Mouse (Mus musculus) liver, adult 2 months (tissue): ENCODE measurements around the gene Olfr924. TPM values are rescaled to one million over a fixed set of nuclear protein-coding genes. Genes with fewer than 3 reads are reported as not detected.

Source experiments
- DNase-seq: peaks from one replicate; pipeline ENCODE4 v3.0.0-alpha.2; 2011; ENCODE audit warnings: low read depth, low spot score; ENCODE audit errors: extremely low read depth
- H3K27ac ChIP-seq: fragments of 200-500 bp; replicated peaks from 2 replicates; pipeline ENCODE4 v1.5.1; 2012; ENCODE audit warnings: low read depth, mild to moderate bottlenecking, control low read depth, inconsistent platforms, low read length; ENCODE audit not compliant: insufficient read depth
- H3K27me3 ChIP-seq: fragments of 200-500 bp; 2 replicates; pipeline ENCODE4 v1.6.1; 2012; ENCODE audit warnings: mild to moderate bottlenecking, moderate library complexity, low read length, inconsistent platforms; ENCODE audit not compliant: control insufficient read depth, insufficient read depth
- H3K36me3 ChIP-seq: fragments of 200-500 bp; 2 replicates; pipeline ENCODE4 v1.6.1; 2012; ENCODE audit warnings: low read length, inconsistent platforms; ENCODE audit not compliant: control insufficient read depth, insufficient read depth
- H3K4me1 ChIP-seq: fragments of 200-500 bp; 2 replicates; pipeline ENCODE4 v1.6.1; 2011; ENCODE audit warnings: low read length; ENCODE audit not compliant: control insufficient read depth, insufficient read depth
- H3K4me3 ChIP-seq: fragments of 200-500 bp; 2 replicates; pipeline ENCODE4 v1.5.1; 2011; ENCODE audit warnings: low read depth, mild to moderate bottlenecking, control low read depth, low read length, moderate library complexity; ENCODE audit not compliant: insufficient read depth
- H3K79me2 ChIP-seq: fragments of 200-500 bp; 2 replicates; pipeline ENCODE4 v1.6.1; 2012; ENCODE audit warnings: inconsistent platforms, mild to moderate bottlenecking, low read length, moderate library complexity; ENCODE audit not compliant: control insufficient read depth, insufficient read depth
- H3K9ac ChIP-seq: fragments of 200-500 bp; 2 replicates; pipeline ENCODE4 v1.6.1; 2012; ENCODE audit warnings: low read depth, mild to moderate bottlenecking, control low read depth, inconsistent platforms, low read length
- CTCF ChIP-seq: fragments of 200-500 bp; IDR thresholded peaks from 2 replicates; pipeline ENCODE4 v1.5.1; 2011; ENCODE audit warnings: low read depth, low read length, control low read depth
- POLR2A ChIP-seq: fragments of 200-500 bp; IDR thresholded peaks from 2 replicates; pipeline ENCODE4 v1.6.1; 2011; ENCODE audit warnings: low read length, control low read depth; ENCODE audit not compliant: insufficient read depth; ENCODE audit errors: extremely low read depth
- WGBS: fragments of 180-500 bp; shearing (Covaris S2); methylation state at CpG from one replicate; pipeline ENCODE4 v1.1.7; 2018; 5-methylcytosine and 5-hydroxymethylcytosine counted together
- polyA plus RNA-seq: library from polyadenylated mRNA; depleted of rRNA; stranded (reverse); fragments of >200 nt; gene quantifications from 2 replicates; pipeline ENCODE4 v1.2.3, GENCODE M21; 2012; rRNA removed
- total RNA-seq: library from RNA; depleted of rRNA; stranded (reverse); fragments of >200 nt; gene quantifications from 2 replicates; pipeline ENCODE4 v1.2.3, GENCODE M21; 2014; rRNA removed

Olfr924 gene
- total RNA-seq (not detected in 2 replicates), polyA plus RNA-seq (not detected in 2 replicates)

DNA sequence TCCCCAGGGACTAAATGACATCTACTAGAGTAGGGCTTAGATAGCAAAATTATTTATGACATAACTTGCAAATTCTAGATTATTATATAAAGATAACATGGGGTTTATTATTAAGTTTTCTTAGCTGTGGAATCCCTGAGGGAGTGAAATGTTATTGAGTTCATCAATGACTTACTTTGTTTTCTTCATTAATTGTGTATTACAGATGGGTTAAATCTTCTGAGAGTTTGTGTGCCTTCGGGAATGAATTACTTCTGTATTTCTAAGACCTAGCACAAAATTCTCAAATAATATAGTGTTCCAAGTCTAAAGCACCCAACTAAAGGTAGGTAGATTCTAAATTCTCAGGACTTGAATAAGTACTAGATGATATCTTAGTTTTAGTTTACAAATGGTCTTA lies at the start of gene Olfr924:
TSS of gene Olfr924 (plus strand) at position 301 of the 400 bp plus-strand sequence.
- H3K4me3 ChIP-seq, result no peak within 1 kb of the TSS
- no peaks in the 10 kb centered on the region for H3K79me2 ChIP-seq
- no peak within 1 kb of the TSS for H3K9ac ChIP-seq
- H3K27me3 ChIP-seq, result no peaks in the 10 kb centered on the region
- TF ChIP-seq CTCF (no peak), POLR2A (no peak)
- no peak for DNase-seq
- WGBS, result 90% methylated on average over 1 of the region's 1 CpGs
- no peaks in the 10 kb centered on the region for H3K36me3 ChIP-seq
- H3K4me1 ChIP-seq, result no peaks in the 10 kb centered on the region
- no peak within 1 kb of the TSS for H3K27ac ChIP-seq

DNA sequence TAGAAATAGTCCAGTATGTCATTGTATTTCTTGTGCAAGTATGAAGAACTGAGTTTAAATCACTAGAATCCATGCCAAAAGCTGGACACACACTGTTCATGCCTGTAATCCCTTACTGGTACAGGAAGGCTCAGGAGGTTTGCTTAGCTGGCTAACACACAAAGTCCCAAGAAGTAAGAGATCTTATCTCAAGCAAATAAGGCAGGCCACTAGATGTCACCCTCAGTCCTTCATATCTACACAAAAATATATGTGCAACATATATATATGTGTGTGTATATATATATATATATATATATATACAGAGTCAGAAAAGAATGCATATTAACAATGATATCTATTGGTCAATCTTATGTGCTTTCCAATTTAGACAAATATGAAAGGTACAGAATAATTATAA lies 38.6 kb upstream of the Olfr924 start:
- no peak overlapping the region for H3K4me3 ChIP-seq
- no peak overlapping the region for H3K9ac ChIP-seq
- no peaks in the 10 kb centered on the region for H3K36me3 ChIP-seq
- no peak overlapping the region for H3K27ac ChIP-seq
- H3K79me2 ChIP-seq, result no peaks in the 10 kb centered on the region
- no peaks in the 10 kb centered on the region for H3K27me3 ChIP-seq
- TF ChIP-seq CTCF (no peak), POLR2A (no peak)
- DNase-seq, result no peak
- no peaks in the 10 kb centered on the region for H3K4me1 ChIP-seq

DNA sequence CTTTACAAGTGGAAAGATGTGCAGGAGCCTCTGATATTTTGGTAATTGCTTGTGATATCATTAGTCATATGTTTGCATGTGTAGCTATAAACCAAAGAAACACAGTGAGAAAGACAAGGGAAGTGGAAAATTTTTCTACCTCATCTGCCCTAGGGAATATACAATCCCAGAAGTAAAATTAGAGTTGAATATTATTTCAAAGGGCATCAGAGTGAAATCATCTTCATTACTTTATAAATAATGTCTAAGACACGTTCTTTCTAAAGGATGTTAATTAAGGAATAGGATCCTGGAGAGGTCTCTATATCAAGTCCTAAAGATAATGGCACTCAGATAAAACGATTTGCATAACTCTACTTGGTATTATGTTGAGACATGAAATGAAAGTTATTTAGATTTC lies 29.9 kb upstream of the Olfr924 start, which contains the start of gene Olfr922:
TSS of gene Olfr922 (plus strand) at position 301 of the 400 bp plus-strand sequence.
- H3K36me3 ChIP-seq, result no peaks in the 10 kb centered on the region
- no peak for TF ChIP-seq POLR2A
- TF ChIP-seq CTCF, result no peak
- no peak within 1 kb of the TSS for H3K9ac ChIP-seq
- no peak for DNase-seq
- H3K79me2 ChIP-seq, result no peaks in the 10 kb centered on the region
- no peak within 1 kb of the TSS for H3K27ac ChIP-seq
- no peak within 1 kb of the TSS for H3K4me3 ChIP-seq
- no peaks in the 10 kb centered on the region for H3K27me3 ChIP-seq
- no peaks in the 10 kb centered on the region for H3K4me1 ChIP-seq
- 51% methylated on average over 2 of the region's 2 CpGs for WGBS

DNA sequence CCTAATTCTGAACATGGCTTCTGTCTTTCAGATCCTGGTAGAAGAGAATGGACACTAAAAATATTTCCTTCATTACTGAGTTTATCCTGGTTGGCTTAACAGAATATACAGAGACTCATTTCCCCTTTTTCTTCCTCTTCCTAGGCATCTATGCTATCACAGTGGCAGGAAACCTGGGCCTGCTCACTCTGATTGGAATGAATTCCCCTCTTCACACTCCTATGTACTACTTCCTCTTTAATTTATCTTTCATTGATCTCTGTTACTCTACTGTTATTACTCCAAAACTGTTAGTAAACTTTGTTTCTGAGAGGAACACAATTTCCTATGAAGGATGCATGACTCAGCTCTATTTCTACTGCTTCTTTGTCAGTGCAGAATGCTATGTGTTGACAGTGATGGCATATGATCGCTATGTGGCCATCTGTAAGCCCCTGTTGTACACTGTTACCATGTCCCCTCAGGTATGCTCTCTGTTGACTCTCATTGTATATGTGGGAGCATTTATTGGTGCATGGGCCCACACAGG lies 28.7 kb upstream of the Olfr924 start:
- no peak for DNase-seq
- no peak overlapping the region for H3K4me3 ChIP-seq
- no peak overlapping the region for H3K27ac ChIP-seq
- H3K9ac ChIP-seq, result no peak overlapping the region
- H3K79me2 ChIP-seq, result no peaks in the 10 kb centered on the region
- no peaks in the 10 kb centered on the region for H3K27me3 ChIP-seq
- 81% methylated on average over 1 of the region's 1 CpGs for WGBS
- H3K36me3 ChIP-seq, result no peaks in the 10 kb centered on the region
- no peaks in the 10 kb centered on the region for H3K4me1 ChIP-seq
- no peak for TF ChIP-seq POLR2A

DNA sequence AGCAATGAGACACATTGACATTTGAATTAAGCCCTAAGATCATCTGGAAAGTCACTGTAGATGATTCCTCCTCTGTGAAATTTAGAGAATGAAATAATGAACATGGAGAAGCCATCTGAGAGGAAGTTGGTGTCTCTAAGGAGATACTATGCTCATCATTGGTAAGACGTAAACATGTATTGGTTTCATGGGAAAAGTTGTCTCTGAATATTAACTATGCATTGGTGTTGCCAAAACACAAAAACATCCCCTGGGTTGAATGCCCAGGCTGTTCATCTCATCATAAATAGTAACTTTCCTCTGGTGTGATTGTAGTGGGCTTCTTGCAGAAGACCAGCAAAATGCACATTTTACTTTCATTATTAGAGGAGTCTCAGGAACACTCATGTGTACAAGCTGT lies 18.0 kb upstream of the Olfr924 start, which contains the start of gene Olfr923:
TSS of gene Olfr923 (plus strand) at position 301 of the 400 bp plus-strand sequence.
- DNase-seq, result no peak
- H3K79me2 ChIP-seq, result no peaks in the 10 kb centered on the region
- H3K27ac ChIP-seq, result no peak within 1 kb of the TSS
- no peak within 1 kb of the TSS for H3K9ac ChIP-seq
- 85% methylated on average over 1 of the region's 1 CpGs for WGBS
- no peaks in the 10 kb centered on the region for H3K27me3 ChIP-seq
- H3K4me1 ChIP-seq, result no peaks in the 10 kb centered on the region
- H3K4me3 ChIP-seq, result no peak within 1 kb of the TSS
- H3K36me3 ChIP-seq, result no peaks in the 10 kb centered on the region
- TF ChIP-seq POLR2A (no peak), CTCF (no peak)

DNA sequence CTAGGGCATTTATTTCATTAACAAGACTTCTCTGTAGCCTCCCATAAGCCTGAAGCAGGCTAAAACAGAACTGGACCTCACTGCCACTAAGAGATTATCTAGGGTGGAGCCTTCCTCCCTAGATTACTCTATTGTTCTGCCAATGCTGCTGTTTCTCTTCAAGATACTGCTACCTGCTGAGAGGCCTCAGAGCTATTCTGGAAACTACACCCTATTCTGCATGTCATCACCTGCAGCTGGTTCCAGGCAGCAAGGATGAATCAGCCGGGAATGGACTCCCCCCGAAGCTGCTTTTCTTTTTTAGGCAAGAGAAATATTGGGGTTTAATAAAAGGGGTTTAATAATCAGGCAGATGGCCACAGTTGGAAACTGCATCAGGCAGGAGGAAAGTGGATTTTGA lies 11.2 kb upstream of the Olfr924 start:
- H3K36me3 ChIP-seq, result no peaks in the 10 kb centered on the region
- H3K27me3 ChIP-seq, result no peaks in the 10 kb centered on the region
- no peak for DNase-seq
- WGBS, result 76% methylated on average over 2 of the region's 2 CpGs
- H3K4me1 ChIP-seq, result no peaks in the 10 kb centered on the region
- no peak overlapping the region for H3K9ac ChIP-seq
- H3K27ac ChIP-seq, result no peak overlapping the region
- H3K4me3 ChIP-seq, result no peak overlapping the region
- TF ChIP-seq POLR2A (no peak), CTCF (no peak)
- H3K79me2 ChIP-seq, result no peaks in the 10 kb centered on the region
